Mouse (Mus musculus) liver, adult 2 months (tissue): ENCODE data around the gene 6030468B19Rik. TPM values are rescaled to one million over a fixed set of nuclear protein-coding genes. Genes with fewer than 3 reads are reported as not detected.

Experiments used
- DNase-seq: peaks from one replicate; pipeline ENCODE4 v3.0.0-alpha.2; 2011; ENCODE audit warnings: low read depth, low spot score; ENCODE audit errors: extremely low read depth
- H3K27ac ChIP-seq: fragments of 200-500 bp; replicated peaks from 2 replicates; pipeline ENCODE4 v1.5.1; 2012; ENCODE audit warnings: low read depth, mild to moderate bottlenecking, control low read depth, inconsistent platforms, low read length; ENCODE audit not compliant: insufficient read depth
- H3K27me3 ChIP-seq: fragments of 200-500 bp; 2 replicates; pipeline ENCODE4 v1.6.1; 2012; ENCODE audit warnings: mild to moderate bottlenecking, moderate library complexity, low read length, inconsistent platforms; ENCODE audit not compliant: control insufficient read depth, insufficient read depth
- H3K36me3 ChIP-seq: fragments of 200-500 bp; 2 replicates; pipeline ENCODE4 v1.6.1; 2012; ENCODE audit warnings: low read length, inconsistent platforms; ENCODE audit not compliant: control insufficient read depth, insufficient read depth
- H3K4me1 ChIP-seq: fragments of 200-500 bp; 2 replicates; pipeline ENCODE4 v1.6.1; 2011; ENCODE audit warnings: low read length; ENCODE audit not compliant: control insufficient read depth, insufficient read depth
- H3K4me3 ChIP-seq: fragments of 200-500 bp; 2 replicates; pipeline ENCODE4 v1.5.1; 2011; ENCODE audit warnings: low read depth, mild to moderate bottlenecking, control low read depth, low read length, moderate library complexity; ENCODE audit not compliant: insufficient read depth
- H3K79me2 ChIP-seq: fragments of 200-500 bp; 2 replicates; pipeline ENCODE4 v1.6.1; 2012; ENCODE audit warnings: inconsistent platforms, mild to moderate bottlenecking, low read length, moderate library complexity; ENCODE audit not compliant: control insufficient read depth, insufficient read depth
- H3K9ac ChIP-seq: fragments of 200-500 bp; 2 replicates; pipeline ENCODE4 v1.6.1; 2012; ENCODE audit warnings: low read depth, mild to moderate bottlenecking, control low read depth, inconsistent platforms, low read length
- CTCF ChIP-seq: fragments of 200-500 bp; IDR thresholded peaks from 2 replicates; pipeline ENCODE4 v1.5.1; 2011; ENCODE audit warnings: low read depth, low read length, control low read depth
- POLR2A ChIP-seq: fragments of 200-500 bp; IDR thresholded peaks from 2 replicates; pipeline ENCODE4 v1.6.1; 2011; ENCODE audit warnings: low read length, control low read depth; ENCODE audit not compliant: insufficient read depth; ENCODE audit errors: extremely low read depth
- WGBS: fragments of 180-500 bp; shearing (Covaris S2); methylation state at CpG from one replicate; pipeline ENCODE4 v1.1.7; 2018; 5-methylcytosine and 5-hydroxymethylcytosine counted together
- polyA plus RNA-seq: library from polyadenylated mRNA; depleted of rRNA; stranded (reverse); fragments of >200 nt; gene quantifications from 2 replicates; pipeline ENCODE4 v1.2.3, GENCODE M21; 2012; rRNA removed
- total RNA-seq: library from RNA; depleted of rRNA; stranded (reverse); fragments of >200 nt; gene quantifications from 2 replicates; pipeline ENCODE4 v1.2.3, GENCODE M21; 2014; rRNA removed

Gene 6030468B19Rik
- total and polyA plus RNA-seq, 2 experiments, result not detected

GRCm38 (mm10) chr11:117854241-117854640 lies 56.8 kb downstream of the 6030468B19Rik start:
- Histone ChIP-seq H3K9ac (no peak overlapping the region), H3K79me2 (peaks cover 5% of the 10 kb centered on the region; the same call in 1 of the 2 replicates), H3K4me1 (no peaks in the 10 kb centered on the region), H3K27me3 (no peaks in the 10 kb centered on the region), H3K4me3 (no peak overlapping the region), H3K27ac (no peak overlapping the region), H3K36me3 (no peaks in the 10 kb centered on the region)
- no peak for TF ChIP-seq POLR2A
- no peak for TF ChIP-seq CTCF
- no peak for DNase-seq
- WGBS, result 96% methylated on average over 9 of the region's 9 CpGs

- no peak overlapping the region for H3K27ac ChIP-seq
- no peaks in the 10 kb centered on the region for H3K4me1 ChIP-seq
- H3K9ac ChIP-seq, result no peak overlapping the region
- H3K4me3 ChIP-seq, result no peak overlapping the region
- DNase-seq, result no peak
- no peak for TF ChIP-seq CTCF
- no peak for TF ChIP-seq POLR2A
- H3K36me3 ChIP-seq, result no peaks in the 10 kb centered on the region
- H3K27me3 ChIP-seq, result 0 out of 2 replicates have a peak, but pooled peaks cover under 1% of the 10 kb centered on the region
- H3K79me2 ChIP-seq, result no peaks in the 10 kb centered on the region
- 94% methylated on average over 5 of the region's 5 CpGs for WGBS
Observed at GRCm38 (mm10) chr11:117855360-117855759, 57.9 kb downstream of the 6030468B19Rik start.

- no peaks in the 10 kb centered on the region for H3K4me1 ChIP-seq
- no peak overlapping the region for H3K9ac ChIP-seq
- H3K27ac ChIP-seq, result no peak overlapping the region
- H3K4me3 ChIP-seq, result no peak overlapping the region
- H3K27me3 ChIP-seq, result peaks cover 4% of the 10 kb centered on the region; the same call in 1 of the 2 replicates
- 95% methylated on average over 1 of the region's 1 CpGs for WGBS
- no peaks in the 10 kb centered on the region for H3K79me2 ChIP-seq
- no peak for TF ChIP-seq POLR2A
- TF ChIP-seq CTCF, result no peak
- no peaks in the 10 kb centered on the region for H3K36me3 ChIP-seq
- DNase-seq, result no peak
Observed at GRCm38 (mm10) chr11:117855975-117856374, 58.5 kb downstream of the 6030468B19Rik start.

Other genes with a start within 250 kb of the 6030468B19Rik start
- gene Tnrc6c, start 143.4 kb upstream of the 6030468B19Rik start, total RNA-seq, result 6.3 and 8.3 TPM in 2 replicates
- gene Tnrc6c, start 143.4 kb upstream of the 6030468B19Rik start, polyA plus RNA-seq, result 4.1 and 5.7 TPM in 2 replicates
- 0.55 and 1.1 TPM in 2 replicates for gene Tmc8, start 15.6 kb upstream of the 6030468B19Rik start, total RNA-seq
- 1.7 and 3.1 TPM in 2 replicates for gene Tmc8, start 15.6 kb upstream of the 6030468B19Rik start, polyA plus RNA-seq
- gene Tmc6, start 15.5 kb upstream of the 6030468B19Rik start, total RNA-seq, result 5.3 and 8.8 TPM in 2 replicates
- 11.8 and 13.5 TPM in 2 replicates for gene Tmc6, start 15.5 kb upstream of the 6030468B19Rik start, polyA plus RNA-seq
- 0.37 and 0.40 TPM in 2 replicates for gene Gm20708, start 12.0 kb downstream of the 6030468B19Rik start, total RNA-seq
- 0.21 and 0.40 TPM in 2 replicates for gene Gm20708, start 12.0 kb downstream of the 6030468B19Rik start, polyA plus RNA-seq
- 37.9 and 54.2 TPM in 2 replicates for gene Syngr2, start 12.0 kb downstream of the 6030468B19Rik start, total RNA-seq
- 124 and 152 TPM in 2 replicates for gene Syngr2, start 12.0 kb downstream of the 6030468B19Rik start, polyA plus RNA-seq
- gene Afmid, start 28.3 kb downstream of the 6030468B19Rik start, total RNA-seq, result 119 and 136 TPM in 2 replicates
- 117 and 144 TPM in 2 replicates for gene Afmid, start 28.3 kb downstream of the 6030468B19Rik start, polyA plus RNA-seq
- gene Tk1, start 28.4 kb downstream of the 6030468B19Rik start, total RNA-seq, result 56.9 and 65.1 TPM in 2 replicates
- 45.6 and 69.7 TPM in 2 replicates for gene Tk1, start 28.4 kb downstream of the 6030468B19Rik start, polyA plus RNA-seq
- 0.65 and 2.0 TPM in 2 replicates for gene Birc5, start 51.6 kb downstream of the 6030468B19Rik start, total RNA-seq
- gene Birc5, start 51.6 kb downstream of the 6030468B19Rik start, polyA plus RNA-seq, result 0.82 and 0.92 TPM in 2 replicates
- gene Tmem235, start 63.1 kb downstream of the 6030468B19Rik start, total RNA-seq, result not detected in 2 replicates
- not detected in 2 replicates for gene Tmem235, start 63.1 kb downstream of the 6030468B19Rik start, polyA plus RNA-seq
- 6.1 and 7.4 TPM in 2 replicates for gene Tha1, start 75.8 kb downstream of the 6030468B19Rik start, total RNA-seq
- 10.0 and 11.4 TPM in 2 replicates for gene Tha1, start 75.8 kb downstream of the 6030468B19Rik start, polyA plus RNA-seq
- 2.0 and 2.4 TPM in 2 replicates for gene Socs3, start 172.4 kb downstream of the 6030468B19Rik start, total RNA-seq
- gene Socs3, start 172.4 kb downstream of the 6030468B19Rik start, polyA plus RNA-seq, result 4.0 and 7.5 TPM in 2 replicates
- gene Pgs1, start 188.6 kb downstream of the 6030468B19Rik start, total RNA-seq, result 4.7 and 5.0 TPM in 2 replicates
- 17.8 and 22.1 TPM in 2 replicates for gene Pgs1, start 188.6 kb downstream of the 6030468B19Rik start, polyA plus RNA-seq